Mouse (Mus musculus) adrenal gland (tissue): ENCODE results near the gene Necab3.

Source experiments
- intact Hi-C: fragments of 180-260 bp; cut with DNase I; formaldehyde crosslinking; loops from one replicate; pipeline ENCODE4 v1.15.1; 2025

Gene Necab3

GRCm38 (mm10) chr2:154572996-154573395, 14.3 kb upstream of the Necab3 start:
- intact Hi-C loops = loop anchor here (5.0 kb wide), 1 partner anchor 39 kb away; the partner anchor contains the start of genes 4930519P11Rik and Zfp341

GRCm38 (mm10) chr2:154571976-154572375, 13.3 kb upstream of the Necab3 start:
- intact Hi-C loops = loop anchor here (5.0 kb wide), 1 partner anchor 40 kb away; the partner anchor contains the start of genes 4930519P11Rik and Zfp341

DNA sequence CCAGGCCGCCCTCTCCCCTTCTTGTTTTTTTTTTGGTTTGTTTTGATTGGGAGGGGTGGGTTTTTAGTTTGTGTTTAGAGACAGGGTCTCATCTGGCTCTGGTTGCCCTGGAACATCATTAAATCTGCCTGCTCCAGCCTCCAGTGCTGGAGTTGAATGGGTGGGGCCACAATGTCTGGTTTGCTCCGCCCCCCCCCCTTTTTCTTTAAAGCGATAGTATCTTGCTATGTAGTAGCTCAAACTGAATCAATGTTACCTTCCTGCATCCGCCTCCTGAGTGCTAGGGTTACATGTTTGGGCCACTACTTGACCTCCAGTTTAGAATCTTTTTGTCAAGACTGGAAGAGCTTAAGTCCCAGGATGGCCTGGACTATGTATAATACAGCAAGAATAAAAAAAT, 12.6 kb upstream of the Necab3 start:
- intact Hi-C loops = loop anchor here (5.0 kb wide), 1 partner anchor 41 kb away; the partner anchor contains the start of genes 4930519P11Rik and Zfp341

- intact Hi-C loops = loop anchor here (5.0 kb wide), 1 partner anchor 42 kb away; the partner anchor contains the start of genes 4930519P11Rik and Zfp341
Measured at GRCm38 (mm10) chr2:154570666-154571065, 12.0 kb upstream of the Necab3 start.

DNA sequence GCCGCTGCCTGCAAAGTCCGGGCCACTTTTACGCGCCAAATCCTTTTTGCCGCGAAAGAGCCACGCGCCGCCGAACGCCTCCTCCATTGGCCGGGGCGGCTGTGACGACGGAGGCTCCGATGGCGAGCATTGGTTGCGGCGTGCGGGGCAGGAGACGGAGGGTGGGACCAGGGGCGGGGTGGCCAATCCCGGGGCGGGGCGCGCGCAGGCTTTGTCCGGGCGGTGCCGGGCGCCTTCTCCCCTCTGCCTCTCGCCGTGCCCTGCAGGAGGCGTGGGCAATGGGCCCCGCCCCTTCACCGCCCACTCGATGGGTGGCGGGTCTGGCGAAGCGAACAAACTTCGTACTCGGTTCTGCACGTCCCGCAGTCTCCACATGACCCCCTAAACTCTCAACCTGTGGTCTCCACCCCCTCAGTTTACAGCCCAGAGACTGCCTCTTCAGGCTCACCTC, 11.2 kb upstream of the Necab3 start, which contains the start of gene E2f1:
Gene E2f1 (minus strand): TSS at position 57 of the 451 bp plus-strand sequence.
- intact Hi-C loops = loop anchor here (5.0 kb wide), 1 partner anchor 42 kb away; the partner anchor contains the start of genes 4930519P11Rik and Zfp341

- intact Hi-C loops = no loop called here
Measured at GRCm38 (mm10) chr2:154569071-154569748, 10.5 kb upstream of the Necab3 start.

DNA sequence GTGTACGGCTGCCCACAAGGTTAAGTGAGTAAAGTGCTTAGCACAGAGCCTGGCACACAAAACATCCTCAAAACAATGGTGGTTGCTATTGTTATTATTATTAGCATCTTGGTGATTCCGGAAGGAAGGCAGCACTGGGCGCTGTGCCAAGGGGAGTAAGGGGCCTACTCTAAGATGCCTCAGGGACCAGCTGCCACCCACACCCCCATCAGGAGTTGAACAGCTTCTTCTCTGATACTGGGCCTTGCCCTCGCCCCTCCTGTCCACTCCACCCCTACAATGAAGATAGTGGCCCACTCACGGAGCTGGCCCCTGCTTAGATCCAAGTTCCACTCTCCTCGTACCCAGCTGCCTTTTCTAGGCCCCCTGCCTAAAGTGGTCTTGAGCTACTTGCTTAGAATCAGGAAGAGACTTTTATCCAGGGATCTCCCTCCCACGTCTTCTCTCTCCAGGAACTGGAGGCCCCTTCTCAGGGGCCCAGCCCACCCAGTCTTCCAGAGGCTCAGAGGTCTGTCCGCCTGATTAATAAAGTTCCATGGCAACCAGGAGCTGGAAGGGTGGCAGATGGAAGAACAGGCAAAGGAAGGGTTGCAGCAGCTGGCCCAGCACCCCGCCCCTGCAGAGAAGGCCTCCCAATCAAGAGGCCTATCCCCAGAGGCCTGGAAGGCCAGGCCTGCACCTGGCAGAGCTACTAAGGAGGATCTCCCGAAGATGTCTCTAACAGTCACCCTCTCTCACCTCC, 9.8 kb upstream of the Necab3 start:
- intact Hi-C loops = no loop called here

GRCm38 (mm10) chr2:154567766-154568165, 9.1 kb upstream of the Necab3 start:
- intact Hi-C loops = no loop called here

- intact Hi-C loops = no loop called here
Measured at GRCm38 (mm10) chr2:154566641-154567040, 8.0 kb upstream of the Necab3 start.

GRCm38 (mm10) chr2:154565562-154565961, 6.9 kb upstream of the Necab3 start:
- intact Hi-C loops = no loop called here

- intact Hi-C loops = no loop called here
Measured at GRCm38 (mm10) chr2:154563612-154564170, 5.0 kb upstream of the Necab3 start.

DNA sequence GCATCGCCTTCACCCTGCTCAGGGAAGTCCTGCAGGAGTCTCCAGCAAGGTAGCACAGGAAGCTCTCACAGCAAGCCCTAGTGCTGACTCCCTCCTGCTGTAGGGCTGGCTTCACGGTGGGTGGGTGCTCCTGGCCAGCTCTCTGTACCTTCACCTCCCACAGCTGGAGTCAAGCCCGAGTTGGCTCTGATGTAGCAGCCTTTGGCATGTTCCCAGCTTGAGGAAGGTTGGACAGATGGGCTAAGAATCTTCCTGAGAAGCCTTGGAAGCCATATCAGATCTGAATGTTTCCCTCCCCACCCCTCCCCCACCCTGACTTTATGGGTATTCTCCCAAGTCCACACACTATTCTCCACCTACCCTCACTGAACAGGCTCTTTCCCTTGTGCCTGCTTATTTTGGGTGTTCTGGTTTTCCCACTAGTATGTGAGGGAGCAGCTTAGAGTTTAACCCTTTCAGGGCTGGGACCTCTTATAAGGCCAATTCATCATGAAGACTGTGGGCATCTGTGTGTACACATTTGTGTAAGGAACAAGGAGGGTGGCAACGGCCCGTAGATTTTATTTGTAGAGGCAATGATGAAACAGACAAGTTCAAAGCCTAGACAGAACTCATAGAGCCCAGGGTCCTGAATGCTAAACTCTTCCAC, 1.4 kb downstream of the Necab3 start:
- intact Hi-C loops = no loop called here

GRCm38 (mm10) chr2:154555235-154555634, 3.5 kb downstream of the Necab3 start:
- intact Hi-C loops = no loop called here

DNA sequence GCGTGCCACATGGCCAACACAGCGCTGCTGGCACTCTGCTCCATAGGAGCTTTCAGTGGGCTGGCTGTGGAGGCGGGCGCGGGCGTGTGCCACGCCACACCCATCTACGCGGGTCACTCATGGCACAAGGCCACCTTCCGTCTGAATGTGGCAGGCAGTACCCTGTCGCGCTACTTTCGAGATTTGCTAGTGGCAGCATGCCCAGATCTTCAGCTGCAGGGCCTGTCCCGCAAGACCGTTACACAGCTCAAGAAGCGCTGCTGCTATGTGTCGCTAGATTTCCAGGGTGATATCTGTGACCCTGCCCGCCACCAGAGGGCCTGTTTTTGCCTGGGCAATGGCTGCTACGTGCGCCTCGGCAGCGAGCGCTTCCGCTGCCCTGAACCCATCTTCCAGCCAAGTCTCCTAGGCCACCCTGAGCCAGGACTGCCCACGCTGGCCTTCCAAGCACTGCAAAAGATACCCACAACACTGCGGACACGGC, 6.2 kb downstream of the Necab3 start:
- intact Hi-C loops = no loop called here

GRCm38 (mm10) chr2:154551927-154552326, 6.8 kb downstream of the Necab3 start:
- intact Hi-C loops = no loop called here

- intact Hi-C loops = no loop called here
Measured at GRCm38 (mm10) chr2:154551476-154551875, 7.2 kb downstream of the Necab3 start, which contains the start of gene Actl10. Gene Actl10 (plus strand): TSS chr2:154551776.

GRCm38 (mm10) chr2:154550937-154551336, 7.8 kb downstream of the Necab3 start:
- intact Hi-C loops = no loop called here

- intact Hi-C loops = no loop called here
Measured at GRCm38 (mm10) chr2:154549886-154550189, 8.9 kb downstream of the Necab3 start.

DNA sequence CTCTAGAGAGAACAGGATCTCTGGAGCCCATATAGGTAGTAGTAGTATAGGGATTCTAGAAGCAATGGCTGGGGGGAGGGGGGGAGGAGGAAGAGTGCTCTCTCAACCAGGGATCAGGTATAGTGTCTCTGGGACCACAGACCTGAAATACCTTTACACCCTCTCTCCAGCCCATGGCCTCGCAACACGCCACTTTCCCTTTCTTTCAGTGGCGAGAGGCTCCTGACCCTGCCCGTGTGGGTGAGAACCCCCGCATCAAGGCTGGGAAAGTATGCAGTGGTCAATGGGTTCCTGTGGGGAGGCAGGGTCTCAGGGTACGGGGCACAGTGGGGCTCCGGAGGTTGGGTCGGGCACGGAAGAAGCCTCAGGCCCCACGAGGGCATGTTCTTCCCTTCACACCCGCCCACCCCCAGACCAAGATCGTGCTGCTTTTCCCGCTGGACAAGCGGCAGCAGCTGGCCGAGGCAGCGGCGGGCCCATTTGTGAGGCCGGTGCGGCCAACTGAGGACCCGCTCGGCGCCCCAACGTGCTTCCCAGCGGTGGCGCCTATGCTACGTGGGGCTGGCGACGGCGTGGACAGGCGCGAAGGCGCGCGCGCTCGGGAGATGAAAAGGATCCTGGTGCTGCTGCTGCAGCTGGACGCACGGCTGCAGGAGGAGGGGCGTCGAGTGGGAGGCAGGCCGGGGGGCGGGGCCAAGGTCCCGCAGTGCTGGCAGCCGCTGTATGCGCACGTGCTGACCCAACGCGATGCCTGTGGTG, 9.4 kb downstream of the Necab3 start:
- intact Hi-C loops = no loop called here

- intact Hi-C loops = no loop called here
Measured at GRCm38 (mm10) chr2:154548688-154549087, 10.0 kb downstream of the Necab3 start.
